Mouse (Mus musculus) stomach, embryonic 16.5 days (tissue): ENCODE results near the gene Banp. TPM values are rescaled to one million over a fixed set of nuclear protein-coding genes. Genes with fewer than 3 reads are reported as not detected.

Source experiments
- ATAC-seq: fragments of 200-750 bp; cut with Nextera tagmentation; 2 replicates; pipeline ENCODE4 v1.8.0; 2017; ENCODE audit warnings: moderate number of reproducible peaks, moderate TSS enrichment; ENCODE audit not compliant: insufficient read depth, low FRiP score
- H3K27ac ChIP-seq: fragments of 300-500 bp; sonication (generic); 2 replicates; pipeline ENCODE4 v1.5.1; 2014; ENCODE audit warnings: low read length
- H3K27me3 ChIP-seq: fragments of 300-500 bp; sonication (generic); 2 replicates; pipeline ENCODE4 v1.6.1; 2014; ENCODE audit warnings: low read length, control low read depth, mixed read lengths; ENCODE audit not compliant: control insufficient read depth, insufficient read depth
- H3K36me3 ChIP-seq: fragments of 300-500 bp; sonication (generic); 2 replicates; pipeline ENCODE4 v1.6.1; 2014; ENCODE audit warnings: low read length; ENCODE audit not compliant: control insufficient read depth, insufficient read depth
- H3K4me1 ChIP-seq: fragments of 300-500 bp; sonication (generic); 2 replicates; pipeline ENCODE4 v1.6.1; 2014; ENCODE audit warnings: low read length, control low read depth, mixed read lengths; ENCODE audit not compliant: control insufficient read depth, insufficient read depth
- H3K4me2 ChIP-seq: fragments of 300-500 bp; sonication (generic); 2 replicates; pipeline ENCODE4 v1.6.1; 2014; ENCODE audit warnings: low read depth, low read length, mixed read lengths
- H3K4me3 ChIP-seq: fragments of 300-500 bp; sonication (generic); replicated peaks from 2 replicates; pipeline ENCODE4 v1.5.1; 2014; ENCODE audit warnings: mild to moderate bottlenecking, low read length
- H3K9ac ChIP-seq: fragments of 300-500 bp; sonication (generic); 2 replicates; pipeline ENCODE4 v1.6.1; 2014; ENCODE audit warnings: low read length
- H3K9me3 ChIP-seq: fragments of 300-500 bp; sonication (generic); replicated peaks from 2 replicates; pipeline ENCODE4 v1.6.1; 2016; ENCODE audit warnings: low read length, control low read depth; ENCODE audit not compliant: control insufficient read depth
- WGBS: fragments of 180-500 bp; shearing (Covaris S2); extraction: QIAGEN DNeasy Blood & Tissue Kit; methylation state at CpG from one replicate; pipeline ENCODE4 v1.1.7; 2014; 5-methylcytosine and 5-hydroxymethylcytosine counted together
- microRNA-seq: library from miRNA; unstranded; fragments of <30 nt; microRNA quantifications from one replicate; pipeline ENCODE4, GENCODE M21; 2016
- polyA plus RNA-seq: library from polyadenylated mRNA; unstranded; fragments of >200 nt; fragmentation: Nextera tagmentation; extraction: Ambion mirVana; gene quantifications from 2 replicates; pipeline ENCODE4 v1.2.1, GENCODE M21; 2015

Banp gene
- polyA plus RNA-seq, 1 experiment from 2014 or later, result 35.9 TPM

GRCm38 (mm10) chr8:122076183-122076842 is 126.8 kb downstream of the Banp start:
- peaks cover 29% of the 10 kb centered on the region; the same call in 1 of the 2 replicates for H3K4me1 ChIP-seq
- H3K4me3 ChIP-seq, result no peak overlapping the region
- H3K27me3 ChIP-seq, result no peaks in the 10 kb centered on the region
- H3K27ac ChIP-seq, result no peak overlapping the region
- H3K4me2 ChIP-seq, result no peak overlapping the region
- H3K36me3 ChIP-seq, result no peaks in the 10 kb centered on the region
- 32% methylated on average over 23 of the region's 23 CpGs for WGBS
- ATAC-seq, result no peak
- H3K9me3 ChIP-seq, result no peaks in the 10 kb centered on the region
- H3K9ac ChIP-seq, result peak overlapping the region; percentile 13; the same call in 1 of the 2 replicates

DNA sequence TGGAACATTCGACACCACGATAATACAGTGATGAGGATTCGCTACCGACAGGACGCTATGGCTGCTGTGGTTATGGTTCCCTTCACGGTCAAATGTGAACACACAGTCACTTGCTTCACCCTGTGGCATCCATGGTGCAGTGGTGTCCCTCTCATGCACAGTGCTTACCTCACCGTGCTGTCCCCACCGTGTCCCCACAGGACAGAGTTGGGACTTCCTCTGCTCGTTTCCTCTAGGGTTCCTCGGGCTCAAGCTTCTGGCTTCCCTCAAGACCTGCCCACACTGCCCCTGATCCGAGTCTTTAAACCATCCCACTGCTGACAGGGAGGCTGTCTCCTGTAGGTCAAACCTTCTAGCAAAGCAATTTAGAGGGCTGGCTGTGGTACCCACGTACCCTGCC is 128.8 kb downstream of the Banp start:
- no peak overlapping the region for H3K4me3 ChIP-seq
- H3K36me3 ChIP-seq, result no peaks in the 10 kb centered on the region
- no peaks in the 10 kb centered on the region for H3K27me3 ChIP-seq
- H3K4me2 ChIP-seq, result no peak overlapping the region
- no peak for ATAC-seq
- WGBS, result 84% methylated on average over 12 of the region's 12 CpGs
- H3K9me3 ChIP-seq, result no peaks in the 10 kb centered on the region
- no peak overlapping the region for H3K27ac ChIP-seq
- peaks cover 29% of the 10 kb centered on the region; the same call in 1 of the 2 replicates for H3K4me1 ChIP-seq
- no peak overlapping the region for H3K9ac ChIP-seq

Small RNAs within 50 kb of the gene (microRNA-seq; reads per million reads assigned to microRNA genes)
- gene Mir7237, result 0.50 reads per million

Other genes starting within 250 kb of the Banp start
- 2.0 and 2.7 TPM in 2 replicates for gene Jph3, start 220.1 kb upstream of the Banp start, polyA plus RNA-seq
- 34.3 and 39.3 TPM in 2 replicates for gene Klhdc4, start 120.2 kb upstream of the Banp start, polyA plus RNA-seq
- gene Slc7a5, start 42.1 kb upstream of the Banp start, polyA plus RNA-seq, result 19.8 and 20.0 TPM in 2 replicates
- 0.19 and 0.40 TPM in 2 replicates for gene Car5a, start 4.8 kb upstream of the Banp start, polyA plus RNA-seq